Mouse (Mus musculus): ENCODE measurements around the gene Gsk3a. TPM values are rescaled to one million over a fixed set of nuclear protein-coding genes. Genes with fewer than 3 reads are reported as not detected.
"Not testable (repeated sequence)": the region's sequence is repeated elsewhere in the genome, so short reads cannot be mapped to it uniquely, and the experiment has no call there.

The Gsk3a gene
- polyA plus RNA-seq, 1 experiment = 226 TPM

DNA sequence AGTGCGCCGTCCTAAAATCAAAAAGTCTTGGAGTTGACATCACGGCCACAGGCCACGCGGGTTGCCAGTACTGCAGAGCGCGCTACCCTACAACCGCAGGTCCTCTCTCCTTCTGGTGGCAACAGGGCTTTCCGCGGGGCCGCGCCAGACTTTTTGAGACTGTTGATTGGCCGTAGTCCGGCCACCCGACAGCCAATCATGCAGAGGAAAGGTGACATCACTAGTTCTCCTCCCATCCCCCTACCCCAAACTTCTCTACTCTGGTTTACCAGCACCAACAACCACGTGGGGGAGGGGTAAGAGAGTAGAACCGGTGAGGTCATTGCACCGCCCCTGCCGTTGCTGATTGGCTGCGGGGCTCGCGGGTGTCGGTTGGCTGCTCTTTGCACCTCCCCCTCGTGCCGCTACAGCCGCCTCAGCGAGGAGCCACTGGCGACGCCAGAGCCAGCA, 29.7 kb upstream of the Gsk3a start, which contains the start of gene Cic:
Cic (plus strand) TSS at position 404 of the 450 bp plus-strand sequence.
- under 1% methylated on average over 29 of the region's 29 CpGs for WGBS
- TF ChIP-seq CTCF (IDR thresholded peaks at IDR 0.05; ENCODE audit: borderline replicate concordance, insufficient read depth, low read depth, low read length) (no peak), POLR2A (IDR thresholded peaks at IDR 0.05; ENCODE audit: borderline replicate concordance, insufficient read depth, low read length) (peak; percentile 41; the same call in 1 of the 2 replicates)
- peaks cover 19% of the 10 kb centered on the region for H3K4me1 ChIP-seq (ENCODE audit: control insufficient read depth, insufficient read depth, low read length)
- H3K27me3 ChIP-seq (ENCODE audit: control insufficient read depth, insufficient read depth, low read length) = no peaks in the 10 kb centered on the region
- peak within 1 kb of the TSS; percentile 96 for H3K4me3 ChIP-seq (replicated peaks; ENCODE audit: insufficient read depth, low read depth, low read length)
- peak in 1 of 2 experiments; percentile 100 for DNase-seq
- peak within 1 kb of the TSS; percentile 99 for H3K27ac ChIP-seq (ENCODE audit: insufficient read depth, low read length)

GRCm38 (mm10) chr7:25266180-25266962, 28.7 kb upstream of the Gsk3a start:
- Histone ChIP-seq H3K27ac (ENCODE audit: insufficient read depth, low read length) (no peak overlapping the region), H3K4me3 (replicated peaks; ENCODE audit: insufficient read depth, low read depth, low read length) (no peak overlapping the region), H3K27me3 (ENCODE audit: control insufficient read depth, insufficient read depth, low read length) (no peaks in the 10 kb centered on the region), H3K4me1 (ENCODE audit: control insufficient read depth, insufficient read depth, low read length) (peaks cover 19% of the 10 kb centered on the region)
- DNase-seq = peak in 1 of 2 experiments; percentile 16
- WGBS = 91% methylated on average over 8 of the region's 8 CpGs
- no peak for TF ChIP-seq CTCF (IDR thresholded peaks at IDR 0.05; ENCODE audit: borderline replicate concordance, insufficient read depth, low read depth, low read length)
- no peak for TF ChIP-seq POLR2A (IDR thresholded peaks at IDR 0.05; ENCODE audit: borderline replicate concordance, insufficient read depth, low read length)

GRCm38 (mm10) chr7:25265743-25266142, 28.1 kb upstream of the Gsk3a start:
- not testable (repeated sequence) for H3K27ac ChIP-seq (ENCODE audit: insufficient read depth, low read length); DNase-seq; H3K4me3 ChIP-seq (replicated peaks; ENCODE audit: insufficient read depth, low read depth, low read length); H3K27me3 ChIP-seq (ENCODE audit: control insufficient read depth, insufficient read depth, low read length)
- H3K4me1 ChIP-seq (ENCODE audit: control insufficient read depth, insufficient read depth, low read length) = peaks cover 19% of the 10 kb centered on the region
- 91% methylated on average over 5 of the region's 5 CpGs for WGBS

- 55% methylated on average over 17 of the region's 17 CpGs for WGBS
- H3K4me3 ChIP-seq (replicated peaks; ENCODE audit: insufficient read depth, low read depth, low read length) = no peak overlapping the region
- H3K27me3 ChIP-seq (ENCODE audit: control insufficient read depth, insufficient read depth, low read length) = no peaks in the 10 kb centered on the region
- DNase-seq = peak in 1 of 2 experiments; percentile 8
- TF ChIP-seq POLR2A (IDR thresholded peaks at IDR 0.05; ENCODE audit: borderline replicate concordance, insufficient read depth, low read length) (no peak), CTCF (IDR thresholded peaks at IDR 0.05; ENCODE audit: borderline replicate concordance, insufficient read depth, low read depth, low read length) (no peak)
- peaks cover 7% of the 10 kb centered on the region; the same call in 1 of the 2 replicates for H3K4me1 ChIP-seq (ENCODE audit: control insufficient read depth, insufficient read depth, low read length)
- H3K27ac ChIP-seq (ENCODE audit: insufficient read depth, low read length) = no peak overlapping the region
Measured at GRCm38 (mm10) chr7:25263968-25264870, 26.6 kb upstream of the Gsk3a start.

DNA sequence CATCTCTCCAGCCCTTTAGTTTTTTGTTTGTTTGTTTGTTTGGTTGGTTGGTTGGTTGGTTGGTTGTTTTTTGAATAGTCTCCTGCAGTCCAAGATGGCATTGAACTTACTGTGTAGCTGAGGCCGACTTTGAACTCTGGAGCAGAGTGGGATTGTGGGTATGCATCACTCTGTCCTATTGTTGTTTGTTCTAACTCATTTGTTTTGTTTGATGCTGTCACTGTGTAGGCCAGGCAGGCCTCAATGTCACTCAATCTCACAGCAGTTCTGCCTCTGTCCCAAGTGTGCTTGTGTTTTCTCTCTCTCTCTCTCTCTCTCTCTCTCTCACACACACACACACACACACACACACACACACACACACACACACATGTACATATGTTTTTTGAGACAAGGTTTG, 24.2 kb upstream of the Gsk3a start:
- H3K27ac ChIP-seq (ENCODE audit: insufficient read depth, low read length) = no peak overlapping the region
- DNase-seq = no peak
- no peaks in the 10 kb centered on the region for H3K27me3 ChIP-seq (ENCODE audit: control insufficient read depth, insufficient read depth, low read length)
- TF ChIP-seq POLR2A (IDR thresholded peaks at IDR 0.05; ENCODE audit: borderline replicate concordance, insufficient read depth, low read length) = no peak
- H3K4me3 ChIP-seq (replicated peaks; ENCODE audit: insufficient read depth, low read depth, low read length) = no peak overlapping the region
- H3K4me1 ChIP-seq (ENCODE audit: control insufficient read depth, insufficient read depth, low read length) = peaks cover 2% of the 10 kb centered on the region; the same call in 1 of the 2 replicates
- WGBS = 72% methylated on average over 1 of the region's 1 CpGs

GRCm38 (mm10) chr7:25251822-25252221, 14.2 kb upstream of the Gsk3a start:
- peak; percentile 52 to 66 for DNase-seq
- Histone ChIP-seq H3K4me3 (replicated peaks; ENCODE audit: insufficient read depth, low read depth, low read length) (peak overlapping the region; percentile 72), H3K27ac (ENCODE audit: insufficient read depth, low read length) (peak overlapping the region; percentile 98), H3K4me1 (ENCODE audit: control insufficient read depth, insufficient read depth, low read length) (peaks cover 16% of the 10 kb centered on the region; the same call in 1 of the 2 replicates), H3K27me3 (ENCODE audit: control insufficient read depth, insufficient read depth, low read length) (no peaks in the 10 kb centered on the region)
- TF ChIP-seq CTCF (IDR thresholded peaks at IDR 0.05; ENCODE audit: borderline replicate concordance, insufficient read depth, low read depth, low read length) = no peak
- TF ChIP-seq POLR2A (IDR thresholded peaks at IDR 0.05; ENCODE audit: borderline replicate concordance, insufficient read depth, low read length) = no peak
- WGBS = 16% methylated on average over 8 of the region's 8 CpGs

GRCm38 (mm10) chr7:25251071-25251791, 13.6 kb upstream of the Gsk3a start:
- peak; percentile 59 to 71 for DNase-seq
- Histone ChIP-seq H3K27ac (ENCODE audit: insufficient read depth, low read length) (peak overlapping the region; percentile 98), H3K4me3 (replicated peaks; ENCODE audit: insufficient read depth, low read depth, low read length) (peak overlapping the region; percentile 72), H3K4me1 (ENCODE audit: control insufficient read depth, insufficient read depth, low read length) (peaks cover 17% of the 10 kb centered on the region; the same call in 1 of the 2 replicates), H3K27me3 (ENCODE audit: control insufficient read depth, insufficient read depth, low read length) (no peaks in the 10 kb centered on the region)
- no peak for TF ChIP-seq POLR2A (IDR thresholded peaks at IDR 0.05; ENCODE audit: borderline replicate concordance, insufficient read depth, low read length)
- 1% methylated on average over 22 of the region's 22 CpGs for WGBS
